Mouse (Mus musculus) heart, adult 18-20 months (tissue): ENCODE data around the gene Armc12. TPM values are rescaled to one million over a fixed set of nuclear protein-coding genes. Genes with fewer than 3 reads are reported as not detected.
A peak's percentile ranks its signal among the peaks of the same experiment; 100 is the strongest.

Experiments used
- DNase-seq, 2 experiments: peaks; one replicate each; pipeline ENCODE4 v3.0.0; 2021 to 2022; ENCODE audit warnings: mixed read lengths in 1 of 2
- long read RNA-seq, 2 experiments: library from polyadenylated mRNA; stranded (forward); transcript quantifications; one replicate each; pipeline ENCODE4 v2.0.0; 2021
- total RNA-seq, 2 experiments: library from RNA; stranded (reverse); gene quantifications; 2 replicates each; pipeline ENCODE4 v1.2.3; 2021

Armc12 gene
- total RNA-seq = not detected
- long read RNA-seq, experiment 1 = 0 reads
- long read RNA-seq, experiment 2 = 0 reads

DNA sequence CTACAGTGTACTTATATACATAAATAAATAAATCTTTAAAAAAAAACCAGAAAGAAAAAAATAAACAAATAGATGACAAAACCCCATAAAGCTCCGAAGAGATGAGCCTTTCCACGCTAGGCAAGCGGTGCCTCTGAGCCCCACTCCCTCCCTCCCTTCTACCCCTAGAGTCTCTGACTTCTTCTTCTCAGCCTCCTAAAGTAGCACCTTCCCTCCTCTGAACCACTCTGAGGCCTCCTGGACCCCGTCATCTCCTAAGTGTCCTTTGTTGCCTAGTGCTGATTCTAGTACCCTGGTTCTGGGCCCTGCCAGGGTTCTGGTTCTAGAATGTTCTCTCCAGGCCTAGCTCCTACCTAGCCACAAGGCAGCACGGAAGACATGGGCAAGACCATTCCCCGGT, at the start of gene Armc12:
TSS of gene Armc12 (plus strand) at position 301 of the 400 bp plus-strand sequence.
- DNase-seq = no peak

GRCm38 (mm10) chr17:28484704-28485445, 45.7 kb upstream of the Armc12 start:
- peak; percentile 69 for DNase-seq

- DNase-seq = peak; percentile 65 to 79
These were observed 45.1 kb upstream of the Armc12 start for GRCm38 (mm10) chr17:28485446-28485948.

- peak; percentile 99 for DNase-seq
These were observed 44.6 kb upstream of the Armc12 start for GRCm38 (mm10) chr17:28485977-28486400.

DNA sequence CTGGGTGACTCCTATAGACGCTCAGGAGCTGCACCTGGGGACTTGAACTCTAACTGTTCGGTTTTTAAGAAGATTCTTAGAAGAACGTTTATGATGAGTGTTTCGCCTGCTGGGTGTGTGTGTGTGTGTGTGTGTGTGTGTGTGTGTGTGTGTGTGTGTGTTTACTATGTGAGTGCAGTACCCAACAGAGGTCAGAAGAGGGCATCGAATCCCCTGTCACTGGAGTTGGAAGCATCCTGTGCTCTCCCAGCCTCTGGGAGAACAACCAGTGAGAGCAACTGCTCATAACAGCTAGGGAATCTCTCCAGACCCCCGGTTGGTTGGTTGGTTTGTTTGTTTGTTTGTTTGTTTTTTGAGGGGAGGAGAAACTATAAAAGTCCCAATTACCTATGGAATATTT, 43.9 kb upstream of the Armc12 start:
- DNase-seq = no peak

GRCm38 (mm10) chr17:28487584-28488257, 42.9 kb upstream of the Armc12 start:
- no peak for DNase-seq

DNA sequence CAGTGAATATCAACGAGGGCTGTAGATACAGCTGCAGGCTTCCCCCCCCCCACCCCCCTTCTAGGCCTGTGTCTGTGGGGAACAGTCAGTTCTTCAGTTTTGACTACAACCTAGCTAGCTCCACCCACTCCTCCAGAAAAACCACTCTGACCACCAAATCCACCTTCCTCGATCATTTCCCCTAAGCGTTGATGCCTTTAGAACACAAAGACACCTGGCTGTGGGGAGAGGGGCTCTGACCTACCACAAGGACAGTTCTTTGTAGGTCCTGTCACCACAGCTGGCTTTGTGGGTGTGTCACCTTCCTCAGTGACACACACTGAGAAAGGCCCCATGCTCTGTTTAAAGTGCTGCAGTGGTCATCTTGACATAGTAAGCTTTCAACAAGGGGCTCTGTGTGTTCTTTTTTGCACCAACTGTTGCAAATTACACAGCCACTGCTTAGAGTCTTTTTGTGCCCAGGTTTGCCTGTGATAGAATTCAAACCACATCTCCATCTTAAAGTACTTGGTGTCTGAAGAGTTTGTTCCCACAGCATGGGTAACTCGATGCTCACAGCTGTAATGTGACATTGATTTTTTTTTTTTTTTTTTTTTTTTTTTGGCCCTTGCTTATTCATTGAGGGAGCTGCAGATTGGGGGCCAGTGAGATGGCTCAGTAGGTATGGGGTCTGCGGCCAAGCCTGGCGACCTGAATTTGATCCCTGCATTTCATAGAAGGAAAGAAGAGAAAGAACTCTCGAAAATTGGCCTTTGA, 42.2 kb upstream of the Armc12 start:
- no peak for DNase-seq

- DNase-seq = no peak
These were observed 39.4 kb upstream of the Armc12 start for GRCm38 (mm10) chr17:28491035-28491770.

- DNase-seq = no peak
These were observed 34.8 kb upstream of the Armc12 start for GRCm38 (mm10) chr17:28495832-28496231.

DNA sequence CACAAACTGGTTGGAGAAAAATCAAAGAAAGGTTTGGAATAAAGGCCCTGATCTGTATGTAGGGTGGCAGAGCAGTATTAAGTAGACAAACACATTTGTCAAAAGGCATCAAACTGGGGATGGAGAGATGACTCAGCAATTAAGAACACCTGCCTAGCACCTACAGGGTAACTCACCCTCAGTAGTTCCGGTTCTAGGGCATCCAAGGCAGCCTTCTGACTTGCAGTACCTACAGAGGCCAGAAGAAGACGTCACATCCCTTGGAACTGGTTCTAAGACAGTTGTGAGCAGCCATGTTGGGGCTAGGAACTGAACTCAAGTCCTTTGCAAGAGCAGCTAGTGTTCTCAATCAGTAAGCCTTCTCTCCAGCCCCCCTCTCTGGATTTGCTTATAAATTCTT, 31.4 kb upstream of the Armc12 start:
- DNase-seq = no peak

- no peak for DNase-seq
These were observed 30.1 kb upstream of the Armc12 start for GRCm38 (mm10) chr17:28500465-28500864.

DNA sequence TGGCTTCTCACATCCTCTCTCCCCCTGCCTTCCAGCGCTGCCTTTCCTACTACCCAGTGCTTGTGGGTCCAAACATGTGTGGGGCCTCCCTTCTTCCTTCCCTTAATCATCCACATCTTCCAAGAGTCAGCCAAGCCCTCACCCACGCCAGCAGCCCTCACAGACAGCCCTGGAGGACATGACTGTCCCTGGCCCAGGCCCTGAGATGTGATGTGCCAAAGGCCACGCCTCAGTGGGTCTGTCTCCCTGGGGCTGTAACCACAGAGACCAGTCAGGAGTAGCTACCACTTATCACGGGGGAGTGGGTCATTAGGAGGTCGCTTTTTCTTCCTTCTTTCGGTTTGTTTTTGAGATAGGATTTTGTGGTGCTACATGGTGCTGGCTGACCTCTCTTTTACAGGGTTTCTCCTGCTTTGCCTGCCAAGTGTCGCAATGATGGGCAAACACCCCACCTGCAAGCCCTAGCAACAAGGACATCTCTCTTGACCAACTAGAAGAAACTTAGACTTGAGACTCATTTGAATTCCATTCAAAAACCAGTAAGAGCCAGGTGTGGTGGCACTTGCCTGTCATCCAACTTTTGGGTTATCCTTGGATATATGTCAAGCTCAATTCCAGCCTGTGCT, 28.3 kb upstream of the Armc12 start:
- peak; percentile 76 to 86 for DNase-seq

DNA sequence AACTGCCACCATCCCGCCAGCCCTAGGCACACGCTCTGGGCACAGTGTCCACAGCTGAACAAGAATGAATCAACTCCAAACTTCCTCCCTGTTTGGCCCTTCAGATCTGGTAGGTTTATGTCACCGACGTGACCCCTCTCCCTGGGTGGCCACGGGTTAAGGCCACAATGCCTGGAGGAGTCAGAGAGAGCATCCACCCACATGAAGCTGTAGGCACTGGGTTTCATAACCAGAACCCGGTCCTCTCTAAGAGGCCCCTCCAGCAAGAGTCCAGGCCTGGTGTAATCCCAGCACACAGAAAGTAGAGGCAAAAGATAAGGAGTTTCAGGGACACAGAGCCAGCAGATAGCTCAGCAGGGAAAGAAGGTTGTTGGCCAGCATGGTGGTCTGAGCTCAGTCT, 26.4 kb upstream of the Armc12 start:
- DNase-seq = no peak

DNA sequence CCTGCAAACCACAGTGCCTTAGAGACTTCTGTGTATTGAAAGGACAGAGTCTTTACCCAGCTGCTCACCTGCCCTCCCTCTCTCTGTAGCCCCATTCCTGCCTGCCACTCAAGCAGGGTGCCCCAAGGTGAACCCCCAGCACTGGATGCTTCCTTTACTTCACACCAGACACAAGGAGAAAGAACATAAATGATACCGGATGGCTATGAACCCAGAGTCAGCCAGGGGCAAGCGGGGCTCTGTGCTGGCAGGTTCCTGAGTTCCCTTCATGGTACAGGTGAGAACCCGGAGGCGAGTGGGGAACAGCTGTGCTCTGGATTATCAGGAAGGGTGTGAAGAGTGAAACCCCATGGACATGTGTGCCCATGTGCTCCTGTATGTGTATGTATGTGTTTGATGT, 25.0 kb upstream of the Armc12 start:
- no peak for DNase-seq

DNA sequence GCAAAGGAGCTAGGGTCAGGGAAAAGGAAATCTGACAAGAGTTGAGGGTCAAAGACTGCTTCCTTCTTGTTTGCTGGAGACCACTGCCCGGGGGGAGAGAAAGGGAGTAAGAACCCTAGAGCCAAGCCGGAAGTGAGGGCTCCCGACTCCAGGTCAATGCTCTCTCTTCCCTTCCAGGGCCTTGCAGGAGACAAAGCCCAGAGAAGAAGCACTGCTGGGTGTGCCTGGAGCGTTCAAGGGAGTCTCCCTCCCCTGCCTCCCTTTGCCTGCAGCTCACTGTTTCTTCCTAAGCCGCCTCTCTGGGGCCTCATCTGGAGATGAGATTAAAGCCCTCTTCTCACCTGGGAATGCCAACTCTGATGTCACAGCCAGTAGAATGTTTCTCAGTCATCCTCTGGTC, 23.7 kb upstream of the Armc12 start:
- no peak for DNase-seq

DNA sequence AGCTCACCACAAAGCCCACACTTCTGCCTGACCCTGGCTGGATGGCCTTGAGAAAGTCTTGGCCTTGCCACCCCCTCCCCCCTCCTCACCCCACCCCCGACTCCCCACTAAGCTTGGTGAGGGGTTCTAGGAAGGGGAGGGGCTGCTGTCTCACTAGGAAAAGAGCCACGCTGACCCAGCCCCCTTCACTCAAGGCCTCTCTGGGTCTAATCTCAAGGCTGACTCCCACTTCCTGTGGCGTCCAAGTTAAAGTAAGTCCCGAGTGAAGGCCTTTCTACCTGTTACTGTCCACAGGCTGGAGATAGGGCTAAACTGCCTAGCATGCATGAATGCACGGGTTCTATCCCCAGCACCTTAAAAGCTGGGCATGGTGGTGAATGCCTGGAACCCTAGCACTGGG, 23.1 kb upstream of the Armc12 start:
- no peak for DNase-seq

- DNase-seq = peak; percentile 62 to 76
These were observed 19.9 kb upstream of the Armc12 start for GRCm38 (mm10) chr17:28510445-28511342.

GRCm38 (mm10) chr17:28511616-28512541, 18.7 kb upstream of the Armc12 start:
- peak; percentile 50 to 68 for DNase-seq

- DNase-seq = peak; percentile 88 to 96
These were observed 17.9 kb upstream of the Armc12 start for GRCm38 (mm10) chr17:28512696-28513095.
